Mouse (Mus musculus) right cerebral cortex, adult 18-20 months (tissue): ENCODE measurements around the gene Dock11.

Source experiments
- DNase-seq: peaks from one replicate; pipeline ENCODE4 v3.0.0; 2022; ENCODE audit warnings: mixed read lengths

Gene Dock11

GRCm38 (mm10) chrX:36111622-36112421 is 223.2 kb downstream of the Dock11 start, which contains the start of gene Il13ra1:
Gene Il13ra1, plus strand, starts transcription at chrX:36112110.
- DNase-seq = no peak

GRCm38 (mm10) chrX:36112422-36112750 is 223.8 kb downstream of the Dock11 start:
- DNase-seq = no peak

DNA sequence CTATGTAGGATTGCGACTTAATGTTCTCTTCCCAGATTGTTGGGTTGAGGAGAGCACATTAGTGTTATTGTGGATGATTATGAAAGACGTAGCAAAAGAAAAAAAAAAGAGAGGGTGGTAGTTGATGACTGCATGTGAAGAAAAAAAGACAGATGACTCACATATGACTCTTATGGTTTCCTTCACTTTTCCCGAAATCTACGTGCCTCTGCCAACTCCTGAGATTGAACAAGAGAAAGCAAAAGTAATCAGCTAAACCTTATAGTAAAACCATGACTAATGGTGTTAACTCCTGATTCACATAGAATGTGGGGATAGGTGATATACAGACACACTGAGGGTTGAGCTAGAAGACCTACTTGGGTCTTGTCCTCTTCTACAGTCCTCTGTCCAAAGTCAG is 226.5 kb downstream of the Dock11 start:
- DNase-seq = no peak
